Mouse (Mus musculus): ENCODE data around the gene Gm10643. TPM values are rescaled to one million over a fixed set of nuclear protein-coding genes. Genes with fewer than 3 reads are reported as not detected.

Gene Gm10643
- polyA plus RNA-seq, 1 experiment from 2014 or later = 1.3 TPM

DNA sequence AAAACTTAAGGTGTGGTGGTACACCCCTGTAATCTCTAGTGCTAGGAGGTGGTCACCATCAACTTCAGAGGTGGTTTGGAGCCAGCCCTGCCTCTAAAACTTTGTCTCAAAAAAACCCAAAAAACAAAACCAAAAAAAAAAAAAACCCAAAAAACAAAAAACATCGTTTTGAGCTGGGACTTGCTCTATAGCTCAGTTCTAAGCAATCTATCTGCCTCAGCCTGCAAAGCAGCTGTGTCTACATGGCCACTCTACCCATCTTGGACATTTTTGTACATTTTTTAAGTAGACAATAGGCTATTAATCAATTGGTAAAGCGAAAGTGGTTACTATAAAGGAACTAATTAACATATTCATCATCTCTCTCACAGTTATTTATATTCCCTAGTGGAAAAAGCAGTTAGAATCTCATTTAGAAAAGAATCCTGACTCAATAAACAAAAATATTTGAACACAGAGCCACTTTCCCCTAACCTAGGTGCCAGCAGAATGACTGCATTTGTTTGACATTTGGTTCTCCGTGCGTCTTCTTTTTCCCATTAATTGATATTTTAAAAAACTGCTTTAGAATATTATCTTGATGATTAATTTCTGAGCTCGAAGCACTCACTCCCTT, 628 bp upstream of the Gm10643 start:
- Histone ChIP-seq H3K4me3 (ENCODE audit: low read depth, low read length) (peak overlapping the region; percentile 53), H3K9ac (replicated peaks; ENCODE audit: low read depth) (peak overlapping the region; percentile 41), H3K4me1 (ENCODE audit: insufficient read depth, low read depth, low read length) (peaks cover 20% of the 10 kb centered on the region; the same call in 1 of the 2 replicates), H3K4me2 (replicated peaks; ENCODE audit: low read depth, low read length) (peak overlapping the region; percentile 77), H3K36me3 (ENCODE audit: insufficient read depth, low read length) (no peaks in the 10 kb centered on the region), H3K27me3 (replicated peaks; ENCODE audit: insufficient read depth, low read length) (no peaks in the 10 kb centered on the region), H3K27ac (ENCODE audit: low read length) (peak overlapping the region; percentile 89), H3K9me3 (ENCODE audit: low read length) (no peaks in the 10 kb centered on the region)
- DNase-seq (ENCODE audit: low spot score) (peak; percentile 34), ATAC-seq (no peak)
- TF ChIP-seq CTCF (IDR thresholded peaks at IDR 0.05) = no peak
- no peak for TF ChIP-seq EP300 (IDR thresholded peaks at IDR 0.05)
- 19% methylated on average over 5 of the region's 5 CpGs for WGBS

DNA sequence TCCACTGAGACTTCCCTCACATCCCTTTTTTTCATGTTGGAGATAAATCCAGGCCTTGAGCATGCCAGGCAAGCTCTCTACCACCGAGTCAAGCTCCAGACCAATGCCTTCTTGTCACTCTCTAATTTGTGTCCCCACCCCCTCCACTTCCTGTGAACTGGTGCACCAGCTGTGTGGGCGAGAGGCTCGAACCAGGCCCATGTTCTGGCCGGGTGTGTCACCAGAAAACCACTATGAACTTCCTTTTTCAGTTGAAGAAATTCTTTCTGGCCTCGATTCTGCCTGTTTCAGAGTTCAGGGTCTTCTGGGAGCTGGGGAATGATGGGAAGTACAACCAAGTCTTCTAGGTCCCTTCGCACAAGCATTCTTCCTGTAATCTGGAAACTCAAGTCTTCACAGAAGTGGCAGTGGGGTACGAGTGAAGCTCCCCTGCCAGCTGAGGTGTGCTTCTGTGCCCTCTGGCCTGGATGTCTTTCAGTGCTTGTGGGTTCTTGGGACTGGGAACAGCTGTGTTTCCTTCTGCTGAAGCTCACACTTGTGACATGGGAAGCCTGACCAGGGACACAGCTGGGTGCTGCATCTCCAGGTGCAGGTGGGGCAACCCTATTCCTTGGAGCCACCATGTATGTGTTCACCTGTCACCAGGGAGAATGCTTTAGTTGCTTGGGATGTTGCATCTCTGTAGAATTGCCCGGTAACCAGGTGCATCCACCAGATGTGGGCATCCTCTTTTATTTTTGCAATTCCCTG, 901 bp downstream of the Gm10643 start:
- H3K4me3 ChIP-seq (ENCODE audit: low read depth, low read length) = no peak overlapping the region
- no peaks in the 10 kb centered on the region for H3K36me3 ChIP-seq (ENCODE audit: insufficient read depth, low read length)
- H3K4me1 ChIP-seq (ENCODE audit: insufficient read depth, low read depth, low read length) = peaks cover 13% of the 10 kb centered on the region; the same call in 1 of the 2 replicates
- 57% methylated on average over 8 of the region's 8 CpGs for WGBS
- H3K9me3 ChIP-seq (ENCODE audit: low read length) = no peaks in the 10 kb centered on the region
- H3K27ac ChIP-seq (ENCODE audit: low read length) = no peak overlapping the region
- no peak overlapping the region for H3K9ac ChIP-seq (replicated peaks; ENCODE audit: low read depth)
- H3K27me3 ChIP-seq (replicated peaks; ENCODE audit: insufficient read depth, low read length) = no peaks in the 10 kb centered on the region
- TF ChIP-seq CTCF (IDR thresholded peaks at IDR 0.05) = no peak
- TF ChIP-seq EP300 (IDR thresholded peaks at IDR 0.05) = no peak
- no peak for ATAC-seq
- H3K4me2 ChIP-seq (replicated peaks; ENCODE audit: low read depth, low read length) = no peak overlapping the region
- peak; percentile 26 for DNase-seq (ENCODE audit: low spot score)

DNA sequence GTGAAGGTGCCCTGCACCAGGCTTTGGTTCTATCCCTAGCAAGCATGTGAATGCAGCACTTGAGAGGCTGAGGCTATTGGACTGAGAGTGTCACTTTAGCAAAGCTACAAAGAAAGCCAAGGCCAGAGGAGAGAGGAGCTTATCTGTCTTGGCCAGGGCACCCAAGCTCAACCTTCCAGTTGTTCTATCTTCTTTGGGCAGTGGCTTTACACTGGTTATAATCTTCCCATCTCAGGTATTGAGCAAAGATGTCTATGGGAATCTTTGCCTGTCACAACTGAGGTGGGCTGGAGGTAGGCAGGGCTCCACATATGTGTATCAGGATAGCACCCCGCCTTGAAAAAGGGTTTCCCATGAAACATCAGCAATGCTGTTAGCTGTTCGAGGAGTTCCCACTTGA, 4.7 kb downstream of the Gm10643 start:
- H3K9ac ChIP-seq (replicated peaks; ENCODE audit: low read depth) = no peak overlapping the region
- WGBS = 72% methylated on average over 2 of the region's 2 CpGs
- ATAC-seq = no peak

DNA sequence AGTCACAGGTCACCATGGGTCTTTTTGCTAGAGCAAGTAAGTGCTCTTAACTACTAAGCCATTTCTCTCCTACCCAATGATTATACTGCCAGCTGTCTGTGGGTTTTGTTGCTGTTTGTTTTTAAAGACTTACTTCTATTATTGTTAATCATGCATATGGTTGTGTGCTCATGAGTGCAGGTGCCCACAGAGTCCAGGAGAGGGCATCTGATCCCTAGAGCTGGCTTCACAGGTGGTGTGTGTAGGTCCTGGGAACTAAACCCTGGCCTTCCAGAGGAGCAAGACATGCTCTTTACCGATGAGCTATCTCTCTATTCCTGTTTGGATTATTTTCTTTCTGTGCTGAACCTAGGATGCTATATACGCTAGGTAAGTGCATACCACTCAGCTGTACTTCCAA, 5.7 kb downstream of the Gm10643 start:
- H3K27ac ChIP-seq (ENCODE audit: low read length) = no peak overlapping the region
- H3K27me3 ChIP-seq (replicated peaks; ENCODE audit: insufficient read depth, low read length) = no peaks in the 10 kb centered on the region
- H3K4me3 ChIP-seq (ENCODE audit: low read depth, low read length) = no peak overlapping the region
- DNase-seq (ENCODE audit: low spot score) (no peak), ATAC-seq (no peak)
- no peaks in the 10 kb centered on the region for H3K4me1 ChIP-seq (ENCODE audit: insufficient read depth, low read depth, low read length)
- TF ChIP-seq CTCF (IDR thresholded peaks at IDR 0.05) (0 out of 2 replicates have a peak, but pooled peaks have one; percentile 6), EP300 (IDR thresholded peaks at IDR 0.05) (no peak)
- H3K9ac ChIP-seq (replicated peaks; ENCODE audit: low read depth) = no peak overlapping the region
- no peak overlapping the region for H3K4me2 ChIP-seq (replicated peaks; ENCODE audit: low read depth, low read length)
- WGBS = 86% methylated on average over 2 of the region's 2 CpGs
- no peaks in the 10 kb centered on the region for H3K36me3 ChIP-seq (ENCODE audit: insufficient read depth, low read length)
- no peaks in the 10 kb centered on the region for H3K9me3 ChIP-seq (ENCODE audit: low read length)

More for the DNA sequence above, 4.7 kb downstream of the Gm10643 start:
- Histone ChIP-seq H3K4me3 (ENCODE audit: low read depth, low read length) (no peak overlapping the region), H3K36me3 (ENCODE audit: insufficient read depth, low read length) (no peaks in the 10 kb centered on the region), H3K4me2 (replicated peaks; ENCODE audit: low read depth, low read length) (no peak overlapping the region), H3K27ac (ENCODE audit: low read length) (no peak overlapping the region), H3K9me3 (ENCODE audit: low read length) (no peaks in the 10 kb centered on the region), H3K27me3 (replicated peaks; ENCODE audit: insufficient read depth, low read length) (no peaks in the 10 kb centered on the region), H3K4me1 (ENCODE audit: insufficient read depth, low read depth, low read length) (no peaks in the 10 kb centered on the region)
- no peak for DNase-seq (ENCODE audit: low spot score)
- no peak for TF ChIP-seq EP300 (IDR thresholded peaks at IDR 0.05)
- TF ChIP-seq CTCF (IDR thresholded peaks at IDR 0.05) = no peak

DNA sequence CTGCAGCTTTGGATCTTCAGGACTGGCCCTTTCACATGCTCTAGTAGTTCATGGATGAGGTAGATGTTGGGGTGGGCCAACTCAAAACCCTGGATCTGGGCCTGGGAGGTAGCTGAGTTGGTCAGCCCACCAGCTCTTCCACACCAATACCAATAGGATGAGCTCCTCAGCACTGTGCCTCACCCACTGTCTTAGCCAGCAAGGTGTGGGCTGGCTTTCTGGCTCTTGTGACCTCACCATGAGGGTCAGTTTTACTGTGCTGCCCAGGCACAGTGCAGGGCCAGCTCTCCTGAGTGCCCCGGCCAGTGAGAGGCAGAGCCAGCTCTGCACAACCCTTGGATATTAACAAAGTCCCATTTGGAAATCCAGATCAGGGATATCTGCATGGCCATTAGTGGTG, 7.1 kb downstream of the Gm10643 start:
- WGBS = 93% methylated on average over 1 of the region's 1 CpGs
- TF ChIP-seq EP300 (IDR thresholded peaks at IDR 0.05) (no peak), CTCF (IDR thresholded peaks at IDR 0.05) (no peak)
- no peak overlapping the region for H3K4me2 ChIP-seq (replicated peaks; ENCODE audit: low read depth, low read length)
- no peaks in the 10 kb centered on the region for H3K36me3 ChIP-seq (ENCODE audit: insufficient read depth, low read length)
- ATAC-seq = no peak
- no peak for DNase-seq (ENCODE audit: low spot score)
- H3K9me3 ChIP-seq (ENCODE audit: low read length) = no peaks in the 10 kb centered on the region
- H3K27ac ChIP-seq (ENCODE audit: low read length) = no peak overlapping the region
- no peaks in the 10 kb centered on the region for H3K4me1 ChIP-seq (ENCODE audit: insufficient read depth, low read depth, low read length)
- no peak overlapping the region for H3K4me3 ChIP-seq (ENCODE audit: low read depth, low read length)
- no peaks in the 10 kb centered on the region for H3K27me3 ChIP-seq (replicated peaks; ENCODE audit: insufficient read depth, low read length)
- no peak overlapping the region for H3K9ac ChIP-seq (replicated peaks; ENCODE audit: low read depth)

DNA sequence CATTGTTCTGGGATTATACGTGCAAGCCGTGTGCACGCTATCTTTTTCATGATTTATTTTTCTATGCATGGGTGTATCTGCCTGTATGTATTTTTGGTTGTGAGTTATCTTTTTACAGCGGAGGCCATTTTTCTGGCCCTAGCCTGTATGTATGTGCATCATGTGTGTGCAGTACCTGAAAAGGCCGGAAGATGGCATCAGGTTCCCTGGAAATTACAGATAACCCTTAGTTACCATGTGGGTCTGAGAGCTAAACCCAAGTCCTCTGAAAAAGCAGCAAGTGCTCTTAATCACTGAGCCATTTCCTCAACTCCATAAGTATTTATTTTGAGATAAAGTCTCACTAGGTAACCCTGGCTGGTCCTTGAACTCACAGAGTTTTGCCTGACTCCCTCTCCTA, 11.7 kb downstream of the Gm10643 start:
- WGBS = 87% methylated on average over 5 of the region's 5 CpGs
- no peak overlapping the region for H3K4me3 ChIP-seq (ENCODE audit: low read depth, low read length)
- no peak overlapping the region for H3K9ac ChIP-seq (replicated peaks; ENCODE audit: low read depth)
- DNase-seq (ENCODE audit: low spot score) (no peak), ATAC-seq (no peak)
- no peak overlapping the region for H3K4me2 ChIP-seq (replicated peaks; ENCODE audit: low read depth, low read length)
- no peaks in the 10 kb centered on the region for H3K9me3 ChIP-seq (ENCODE audit: low read length)
- no peaks in the 10 kb centered on the region for H3K36me3 ChIP-seq (ENCODE audit: insufficient read depth, low read length)
- H3K27me3 ChIP-seq (replicated peaks; ENCODE audit: insufficient read depth, low read length) = no peaks in the 10 kb centered on the region
- H3K4me1 ChIP-seq (ENCODE audit: insufficient read depth, low read depth, low read length) = no peaks in the 10 kb centered on the region
- TF ChIP-seq EP300 (IDR thresholded peaks at IDR 0.05) (no peak), CTCF (IDR thresholded peaks at IDR 0.05) (no peak)
- no peak overlapping the region for H3K27ac ChIP-seq (ENCODE audit: low read length)

Data from lung, postnatal 0 days (tissue).